Mouse (Mus musculus) forebrain, postnatal 0 days (tissue): Measurements from ENCODE around the gene Arfip2. TPM values are rescaled to one million over a fixed set of nuclear protein-coding genes. Genes with fewer than 3 reads are reported as not detected.

Experiments
- ATAC-seq: fragments of 200-750 bp; cut with Nextera tagmentation; 2 replicates; pipeline ENCODE4 v1.8.0; 2017; ENCODE audit warnings: mild to moderate bottlenecking, moderate library complexity
- DNase-seq: peaks from one replicate; pipeline ENCODE4 v3.0.0-alpha.2; 2015
- H3K27ac ChIP-seq: fragments of 300-500 bp; sonication (generic); 2 replicates; pipeline ENCODE4 v1.5.1; 2014; ENCODE audit warnings: low read depth, mild to moderate bottlenecking, antibody characterized with exemption, low read length, moderate library complexity, mixed read lengths
- H3K27me3 ChIP-seq: fragments of 300-500 bp; sonication (generic); 2 replicates; pipeline ENCODE4 v1.6.1; 2014; ENCODE audit warnings: mild to moderate bottlenecking, low read length, mixed read lengths; ENCODE audit not compliant: insufficient read depth
- H3K36me3 ChIP-seq: fragments of 300-500 bp; sonication (generic); 2 replicates; pipeline ENCODE4 v1.6.1; 2014; ENCODE audit warnings: mild to moderate bottlenecking, moderate library complexity; ENCODE audit not compliant: insufficient read depth
- H3K4me1 ChIP-seq: fragments of 300-500 bp; sonication (generic); 2 replicates; pipeline ENCODE4 v1.6.1; 2014; ENCODE audit warnings: antibody characterized with exemption; ENCODE audit not compliant: insufficient read depth
- H3K4me2 ChIP-seq: fragments of 300-500 bp; sonication (generic); 2 replicates; pipeline ENCODE4 v1.6.1; 2014; ENCODE audit warnings: low read depth, mild to moderate bottlenecking, moderate library complexity
- H3K4me3 ChIP-seq: fragments of 300-500 bp; sonication (generic); 2 replicates; pipeline ENCODE4 v1.5.1; 2014; ENCODE audit warnings: low read depth, low read length, mixed read lengths
- H3K9ac ChIP-seq: fragments of 300-500 bp; sonication (generic); 2 replicates; pipeline ENCODE4 v1.6.1; 2014; ENCODE audit warnings: mild to moderate bottlenecking
- H3K9me3 ChIP-seq: fragments of 300-500 bp; sonication (generic); 2 replicates; pipeline ENCODE4 v1.6.1; 2016; ENCODE audit warnings: low read length
- CTCF ChIP-seq: sonication (generic); IDR thresholded peaks from 2 replicates; pipeline ENCODE4 v1.5.1; 2016; ENCODE audit warnings: antibody characterized with exemption, control low read depth, low read depth
- WGBS: fragments of 180-500 bp; shearing (Covaris S2); extraction: QIAGEN DNeasy Blood & Tissue Kit; methylation state at CpG from one replicate; pipeline ENCODE4 v1.1.7; 2014; 5-methylcytosine and 5-hydroxymethylcytosine counted together
- polyA plus RNA-seq: library from polyadenylated mRNA; unstranded; fragments of >200 nt; fragmentation: Nextera tagmentation; extraction: Ambion mirVana; gene quantifications from 2 replicates; pipeline ENCODE4 v1.2.1, GENCODE M21; 2015
- total RNA-seq: library from RNA; depleted of rRNA; stranded (reverse); fragments of >200 nt; gene quantifications from 2 replicates; pipeline ENCODE4 v1.2.3, GENCODE M21; 2014

Gene Arfip2
- total and polyA plus RNA-seq, 2 experiments from 2014 or later = 93.4 to 93.8 TPM

DNA sequence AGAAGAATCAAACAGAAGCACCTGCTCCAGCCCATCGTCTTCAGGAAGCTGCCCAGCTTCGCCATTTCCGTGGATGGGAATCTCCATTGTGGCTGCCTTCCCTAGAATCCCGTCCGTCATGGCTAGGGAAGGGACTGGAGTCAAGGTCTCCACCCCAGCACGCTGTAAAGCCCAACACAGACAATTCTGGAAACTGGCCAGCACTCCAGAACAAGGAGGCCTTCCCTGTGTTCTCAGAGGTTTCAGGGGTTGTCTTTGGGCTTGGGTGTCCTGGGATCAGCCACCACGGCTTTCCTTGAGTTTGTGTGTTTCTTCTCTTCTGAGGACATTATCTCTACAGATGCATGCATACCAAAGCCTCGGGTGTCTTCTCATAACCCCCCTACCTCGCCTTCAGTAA, 912 bp downstream of the Arfip2 start:
- Histone ChIP-seq H3K27me3 (no peaks in the 10 kb centered on the region), H3K9me3 (no peaks in the 10 kb centered on the region), H3K27ac (no peak overlapping the region), H3K9ac (peak overlapping the region; percentile 86), H3K36me3 (peaks cover 29% of the 10 kb centered on the region), H3K4me2 (peak overlapping the region; percentile 93), H3K4me3 (peak overlapping the region; percentile 66), H3K4me1 (peaks cover 17% of the 10 kb centered on the region)
- no peak for DNase-seq
- no peak for ATAC-seq
- TF ChIP-seq CTCF = no peak
- 71% methylated on average over 9 of the region's 9 CpGs for WGBS

DNA sequence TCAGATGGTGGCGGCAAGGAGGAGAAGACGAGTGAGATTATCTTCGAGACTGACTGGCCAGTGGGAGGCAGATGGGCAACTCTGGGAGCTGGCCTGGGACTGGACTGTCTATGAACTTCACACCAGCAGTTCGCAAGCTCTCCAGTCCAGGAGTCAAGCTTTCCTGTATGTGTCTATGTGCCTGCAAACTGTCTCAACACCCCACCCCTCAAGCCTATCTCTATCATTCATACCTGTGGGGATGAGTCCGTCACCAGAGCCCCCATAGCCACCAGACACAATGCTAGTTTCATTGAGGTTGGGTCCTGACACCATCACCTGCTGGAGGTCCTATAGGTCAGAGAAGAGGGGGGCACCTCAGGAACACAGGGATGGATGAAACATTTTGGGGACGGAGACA, 1.4 kb downstream of the Arfip2 start:
- no peak for ATAC-seq
- TF ChIP-seq CTCF = no peak
- WGBS = 89% methylated on average over 6 of the region's 6 CpGs

DNA sequence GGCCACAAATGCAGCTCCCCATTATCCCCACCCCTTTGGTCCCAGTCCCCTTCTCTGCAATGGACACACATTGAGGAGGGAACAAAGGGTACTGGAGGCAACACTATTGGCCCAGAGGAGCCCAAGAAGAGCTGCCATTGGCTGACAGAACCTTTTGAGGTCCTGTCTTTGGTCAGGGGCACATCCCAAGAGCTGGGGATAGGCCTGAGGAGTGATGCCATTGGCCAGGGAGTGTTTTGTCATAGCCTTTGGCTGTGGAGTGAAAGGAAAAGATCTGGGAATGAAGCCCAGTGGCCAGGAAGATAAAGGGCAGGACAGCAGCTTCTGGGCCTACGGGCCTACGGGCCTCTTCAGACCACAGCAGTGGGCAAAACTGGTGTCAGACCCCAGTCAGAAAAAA, 4.5 kb downstream of the Arfip2 start:
- Histone ChIP-seq H3K9ac (no peak overlapping the region), H3K4me2 (no peak overlapping the region), H3K27ac (no peak overlapping the region), H3K9me3 (no peaks in the 10 kb centered on the region), H3K27me3 (no peaks in the 10 kb centered on the region), H3K36me3 (peaks cover 29% of the 10 kb centered on the region), H3K4me3 (no peak overlapping the region), H3K4me1 (peaks cover 22% of the 10 kb centered on the region)
- ATAC-seq (no peak), DNase-seq (no peak)
- no peak for TF ChIP-seq CTCF
- 82% methylated on average over 2 of the region's 2 CpGs for WGBS

More for the DNA sequence above, 1.4 kb downstream of the Arfip2 start:
- Histone ChIP-seq H3K4me3 (no peak overlapping the region), H3K36me3 (peaks cover 29% of the 10 kb centered on the region), H3K27ac (no peak overlapping the region), H3K27me3 (no peaks in the 10 kb centered on the region), H3K9ac (no peak overlapping the region), H3K9me3 (no peaks in the 10 kb centered on the region), H3K4me1 (peaks cover 17% of the 10 kb centered on the region), H3K4me2 (no peak overlapping the region)
- DNase-seq = no peak

DNA sequence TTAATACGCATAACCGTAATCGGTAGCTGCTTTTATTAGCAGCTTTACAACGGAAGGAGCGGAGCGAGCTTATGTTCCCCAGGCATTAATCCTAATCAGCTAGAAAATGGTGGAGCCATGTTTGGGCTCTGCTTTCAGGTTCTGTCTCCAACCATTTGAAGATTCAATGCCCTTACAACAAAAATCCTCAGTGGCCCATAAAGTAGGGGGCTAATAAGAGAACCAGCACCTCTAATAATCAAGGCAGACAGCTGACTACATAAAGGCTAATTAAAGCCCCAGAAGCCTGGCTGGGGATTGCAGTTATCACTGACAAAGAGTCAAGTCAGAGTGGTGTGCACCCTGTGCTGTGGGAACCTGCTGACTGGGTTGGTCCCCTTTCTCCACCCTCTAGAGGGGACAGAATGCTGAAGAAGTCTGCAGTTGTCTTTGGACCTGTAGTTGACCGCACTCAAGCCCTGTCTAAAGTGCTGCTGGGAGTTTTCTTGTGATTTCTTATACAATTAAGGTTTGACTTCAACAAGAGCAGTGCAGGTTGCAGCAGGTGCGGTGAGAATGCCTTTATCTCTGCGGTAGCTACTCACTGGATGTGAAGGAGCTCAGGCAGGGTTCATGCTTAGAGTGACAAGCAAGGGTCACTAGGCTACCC, 5.8 kb downstream of the Arfip2 start:
- DNase-seq (no peak), ATAC-seq (no peak)
- H3K9ac ChIP-seq = peak overlapping the region; percentile 94; the same call in 1 of the 2 replicates
- no peak for TF ChIP-seq CTCF
- H3K27ac ChIP-seq = peak overlapping the region; percentile 91; the same call in 1 of the 2 replicates
- peaks cover 29% of the 10 kb centered on the region for H3K36me3 ChIP-seq
- peak overlapping the region; percentile 92 for H3K4me3 ChIP-seq
- H3K4me2 ChIP-seq = peak overlapping the region; percentile 74
- 40% methylated on average over 9 of the region's 9 CpGs for WGBS
- no peaks in the 10 kb centered on the region for H3K9me3 ChIP-seq
- H3K4me1 ChIP-seq = peaks cover 18% of the 10 kb centered on the region
- H3K27me3 ChIP-seq = no peaks in the 10 kb centered on the region

DNA sequence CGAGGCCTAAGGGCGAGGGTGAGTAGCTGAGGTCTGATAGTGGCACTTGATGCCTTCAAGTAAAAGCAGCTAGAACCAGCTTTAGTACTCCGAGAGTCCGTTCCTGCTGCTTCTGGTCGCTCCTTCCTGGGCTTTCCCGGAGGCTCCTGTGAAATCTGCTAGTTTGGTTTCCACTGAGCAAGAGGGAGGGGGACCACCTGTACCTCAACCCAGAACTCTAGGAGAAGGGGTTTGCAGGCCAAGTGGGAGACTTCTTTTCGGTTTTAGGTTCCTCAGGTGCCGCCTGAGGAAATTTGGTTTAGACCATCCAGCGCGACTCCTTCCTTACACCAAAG, 6.4 kb downstream of the Arfip2 start:
- DNase-seq (no peak), ATAC-seq (no peak)
- Histone ChIP-seq H3K9me3 (no peaks in the 10 kb centered on the region), H3K36me3 (peaks cover 27% of the 10 kb centered on the region), H3K27me3 (no peaks in the 10 kb centered on the region), H3K4me1 (peaks cover 14% of the 10 kb centered on the region), H3K9ac (peak overlapping the region; percentile 94), H3K4me2 (peak overlapping the region; percentile 74), H3K27ac (peak overlapping the region; percentile 91), H3K4me3 (peak overlapping the region; percentile 92)
- no peak for TF ChIP-seq CTCF
- 6% methylated on average over 10 of the region's 10 CpGs for WGBS

DNA sequence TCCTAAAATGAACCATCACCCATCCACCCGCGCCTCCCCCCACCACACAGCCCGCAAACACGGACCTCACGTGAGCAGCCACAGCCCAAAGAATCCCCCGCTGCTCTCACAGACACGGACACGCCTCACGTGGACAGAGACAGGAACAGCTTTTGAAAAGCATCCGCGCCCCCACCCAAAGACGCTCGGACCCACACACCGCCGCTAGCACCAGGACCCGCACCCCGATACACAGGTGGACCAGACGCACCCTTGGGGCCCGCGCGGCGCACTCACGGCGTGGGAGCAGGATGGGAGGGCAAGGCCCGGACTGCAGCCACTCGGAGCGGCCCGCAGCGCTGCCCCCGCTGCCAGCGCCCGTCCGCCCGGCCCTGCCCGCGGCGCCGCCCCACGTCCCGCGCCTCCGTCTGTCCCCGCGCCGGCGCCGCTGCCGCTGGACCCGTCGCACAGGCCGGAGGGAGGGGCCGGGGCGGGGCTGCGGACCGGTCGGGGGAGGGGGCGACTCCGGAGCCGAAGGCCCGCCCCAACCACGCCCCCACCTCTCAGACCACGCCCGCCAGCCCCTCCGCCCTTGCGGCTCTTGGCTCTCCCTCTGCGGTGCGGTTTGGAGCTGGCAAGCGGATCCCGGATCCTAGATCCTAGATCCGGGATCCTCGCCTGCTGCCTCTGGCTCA, 7.0 kb downstream of the Arfip2 start, which contains the start of gene Trim3:
Trim3 (minus strand) TSS at position 445 of the 674 bp plus-strand sequence.
- peaks cover 22% of the 10 kb centered on the region for H3K36me3 ChIP-seq
- peak within 1 kb of the TSS; percentile 92 for H3K4me3 ChIP-seq
- peak; percentile 90 for DNase-seq
- ATAC-seq = peak; percentile 88
- peak within 1 kb of the TSS; percentile 94 for H3K9ac ChIP-seq
- no peaks in the 10 kb centered on the region for H3K27me3 ChIP-seq
- H3K4me2 ChIP-seq = peak within 1 kb of the TSS; percentile 74
- peaks cover 14% of the 10 kb centered on the region for H3K4me1 ChIP-seq
- peak; percentile 49; the same call in 1 of the 2 replicates for TF ChIP-seq CTCF
- WGBS = 4% methylated on average over 39 of the region's 71 CpGs
- H3K27ac ChIP-seq = peak within 1 kb of the TSS; percentile 91
- no peaks in the 10 kb centered on the region for H3K9me3 ChIP-seq

DNA sequence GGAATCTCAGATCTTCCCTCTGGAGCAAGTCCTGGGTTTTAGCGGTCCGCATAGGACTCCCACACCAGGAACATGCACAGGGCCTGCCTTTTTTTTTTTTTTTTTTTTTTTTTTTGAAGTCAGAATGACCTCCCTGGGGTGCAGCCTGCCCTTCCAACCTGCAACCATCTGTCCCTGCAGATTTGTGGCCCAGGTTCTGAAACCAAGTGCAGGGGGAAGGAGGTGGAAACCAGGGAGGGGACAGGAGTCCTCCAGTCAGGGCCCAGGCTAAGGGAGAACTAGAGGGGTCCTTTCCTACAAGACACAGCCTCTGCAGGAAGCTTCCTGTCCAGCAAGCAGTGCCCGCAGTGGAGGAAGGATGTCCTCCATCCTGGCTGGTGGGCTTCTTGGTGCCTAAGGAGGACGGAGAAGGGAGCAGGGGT, 7.7 kb downstream of the Arfip2 start:
- H3K9me3 ChIP-seq = no peaks in the 10 kb centered on the region
- no peaks in the 10 kb centered on the region for H3K27me3 ChIP-seq
- H3K4me3 ChIP-seq = peak overlapping the region; percentile 92
- peak; percentile 9 for ATAC-seq
- peak; percentile 31 for DNase-seq
- TF ChIP-seq CTCF = no peak
- WGBS = 12% methylated on average over 4 of the region's 4 CpGs
- peak overlapping the region; percentile 91 for H3K27ac ChIP-seq
- peaks cover 19% of the 10 kb centered on the region for H3K36me3 ChIP-seq
- peak overlapping the region; percentile 74 for H3K4me2 ChIP-seq
- peaks cover 14% of the 10 kb centered on the region for H3K4me1 ChIP-seq
- H3K9ac ChIP-seq = peak overlapping the region; percentile 94
